Mouse (Mus musculus) embryonic facial prominence, embryonic 13.5 days (tissue): ENCODE measurements at regions not wholly inside any gene's neighbourhood (a gene's known extent, or its start where the extent isn't known, plus 50 kb on each side); places are given as distances from the start of the nearest gene placed in this dataset.
A peak's percentile ranks its signal among the peaks of the same experiment; 100 is the strongest.

Experiments
- ATAC-seq: fragments of 200-750 bp; cut with Nextera tagmentation; 2 replicates; pipeline ENCODE4 v1.8.0; 2017; ENCODE audit warnings: low read depth; ENCODE audit not compliant: insufficient number of reproducible peaks, insufficient read depth, low FRiP score, low TSS enrichment
- H3K27ac ChIP-seq: fragments of 300-500 bp; sonication (generic); 2 replicates; pipeline ENCODE4 v1.5.1; 2015; ENCODE audit warnings: moderate library complexity, mild to moderate bottlenecking, inconsistent platforms
- H3K27me3 ChIP-seq: fragments of 300-500 bp; sonication (generic); 2 replicates; pipeline ENCODE4 v1.6.1; 2015; ENCODE audit warnings: mild to moderate bottlenecking, inconsistent platforms
- H3K36me3 ChIP-seq: fragments of 300-500 bp; sonication (generic); 2 replicates; pipeline ENCODE4 v1.6.1; 2015; ENCODE audit warnings: mild to moderate bottlenecking, inconsistent platforms
- H3K4me1 ChIP-seq: fragments of 300-500 bp; sonication (generic); 2 replicates; pipeline ENCODE4 v1.6.1; 2015; ENCODE audit warnings: inconsistent platforms
- H3K4me2 ChIP-seq: fragments of 300-500 bp; sonication (generic); 2 replicates; pipeline ENCODE4 v1.6.1; 2015; ENCODE audit warnings: moderate library complexity, mild to moderate bottlenecking, inconsistent platforms
- H3K4me3 ChIP-seq: fragments of 300-500 bp; sonication (generic); 2 replicates; pipeline ENCODE4 v1.5.1; 2015; ENCODE audit warnings: mild to moderate bottlenecking, inconsistent platforms
- H3K9ac ChIP-seq: fragments of 300-500 bp; sonication (generic); 2 replicates; pipeline ENCODE4 v1.6.1; 2015; ENCODE audit warnings: mild to moderate bottlenecking, inconsistent platforms
- H3K9me3 ChIP-seq: fragments of 300-500 bp; sonication (generic); 2 replicates; pipeline ENCODE4 v1.6.1; 2016; ENCODE audit warnings: inconsistent platforms
- WGBS: fragments of 180-500 bp; shearing (Covaris S2); methylation state at CpG from one replicate; pipeline ENCODE4 v1.1.7; 2015; ENCODE audit warnings: mixed read lengths; 5-methylcytosine and 5-hydroxymethylcytosine counted together

- H3K36me3 ChIP-seq: no peaks in the 10 kb centered on the region
- H3K4me2 ChIP-seq: no peak overlapping the region
- H3K4me3 ChIP-seq: no peak overlapping the region
- H3K9me3 ChIP-seq: no peaks in the 10 kb centered on the region
- H3K9ac ChIP-seq: no peak overlapping the region
- 74% methylated on average over 3 of the region's 3 CpGs for WGBS
- no peak overlapping the region for H3K27ac ChIP-seq
- no peaks in the 10 kb centered on the region for H3K27me3 ChIP-seq
- H3K4me1 ChIP-seq: no peaks in the 10 kb centered on the region
- ATAC-seq: no peak
Observed at GRCm38 (mm10) chr1:52338704-52339103, 105.7 kb upstream of the Gls start.

GRCm38 (mm10) chr1:52338243-52338642 lies 105.2 kb upstream of the Gls start:
- no peaks in the 10 kb centered on the region for H3K36me3 ChIP-seq
- H3K4me2 ChIP-seq: no peak overlapping the region
- H3K9ac ChIP-seq: no peak overlapping the region
- 82% methylated on average over 6 of the region's 6 CpGs for WGBS
- no peaks in the 10 kb centered on the region for H3K9me3 ChIP-seq
- H3K4me1 ChIP-seq: no peaks in the 10 kb centered on the region
- no peaks in the 10 kb centered on the region for H3K27me3 ChIP-seq
- H3K4me3 ChIP-seq: no peak overlapping the region
- no peak overlapping the region for H3K27ac ChIP-seq
- ATAC-seq: no peak

- 90% methylated on average over 3 of the region's 3 CpGs for WGBS
Observed at GRCm38 (mm10) chr1:52336696-52337095, 103.7 kb upstream of the Gls start.

GRCm38 (mm10) chr1:52332013-52332412 lies 99.0 kb upstream of the Gls start:
- Histone ChIP-seq H3K9me3 (no peaks in the 10 kb centered on the region), H3K4me2 (peak overlapping the region; percentile 38), H3K4me3 (no peak overlapping the region), H3K9ac (no peak overlapping the region), H3K4me1 (peaks cover 4% of the 10 kb centered on the region), H3K36me3 (no peaks in the 10 kb centered on the region), H3K27ac (no peak overlapping the region; the same call in 1 of the 2 replicates), H3K27me3 (no peaks in the 10 kb centered on the region)
- WGBS: 42% methylated on average over 12 of the region's 12 CpGs
- no peak for ATAC-seq

More at GRCm38 (mm10) chr1:52336696-52337095, 103.7 kb upstream of the Gls start:
- H3K27me3 ChIP-seq: no peaks in the 10 kb centered on the region
- no peaks in the 10 kb centered on the region for H3K9me3 ChIP-seq
- no peaks in the 10 kb centered on the region for H3K36me3 ChIP-seq
- no peak for ATAC-seq
- no peak overlapping the region for H3K4me2 ChIP-seq
- H3K27ac ChIP-seq: no peak overlapping the region
- H3K4me1 ChIP-seq: no peaks in the 10 kb centered on the region
- no peak overlapping the region for H3K9ac ChIP-seq
- H3K4me3 ChIP-seq: no peak overlapping the region

DNA sequence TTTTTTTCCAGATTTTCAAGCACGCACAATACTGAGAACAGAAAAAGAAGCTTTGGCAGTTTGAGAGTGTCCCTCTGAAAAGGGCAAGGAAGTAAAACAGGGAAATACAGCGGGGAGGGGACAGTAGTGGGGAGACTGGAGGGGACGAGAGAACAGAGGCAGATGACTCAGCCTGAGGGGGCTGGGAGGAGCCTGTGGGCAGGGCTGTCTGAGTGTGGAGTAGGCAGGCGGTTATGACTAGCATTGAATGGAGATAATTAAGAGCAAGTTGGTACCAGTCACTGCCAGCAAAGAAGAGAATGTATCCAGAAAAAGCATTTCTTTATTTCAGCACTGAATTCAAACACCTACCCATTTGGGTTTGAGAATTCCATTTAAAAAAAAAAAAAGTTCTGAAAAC lies 98.4 kb upstream of the Gls start:
- Histone ChIP-seq H3K4me1 (peaks cover 4% of the 10 kb centered on the region), H3K27ac (no peak overlapping the region), H3K9me3 (no peaks in the 10 kb centered on the region), H3K27me3 (no peaks in the 10 kb centered on the region), H3K9ac (no peak overlapping the region), H3K36me3 (no peaks in the 10 kb centered on the region), H3K4me2 (peak overlapping the region; percentile 28), H3K4me3 (no peak overlapping the region)
- ATAC-seq: 0 out of 2 replicates have a peak, but pooled peaks have one; percentile 32
- WGBS: 37% methylated on average over 4 of the region's 4 CpGs

DNA sequence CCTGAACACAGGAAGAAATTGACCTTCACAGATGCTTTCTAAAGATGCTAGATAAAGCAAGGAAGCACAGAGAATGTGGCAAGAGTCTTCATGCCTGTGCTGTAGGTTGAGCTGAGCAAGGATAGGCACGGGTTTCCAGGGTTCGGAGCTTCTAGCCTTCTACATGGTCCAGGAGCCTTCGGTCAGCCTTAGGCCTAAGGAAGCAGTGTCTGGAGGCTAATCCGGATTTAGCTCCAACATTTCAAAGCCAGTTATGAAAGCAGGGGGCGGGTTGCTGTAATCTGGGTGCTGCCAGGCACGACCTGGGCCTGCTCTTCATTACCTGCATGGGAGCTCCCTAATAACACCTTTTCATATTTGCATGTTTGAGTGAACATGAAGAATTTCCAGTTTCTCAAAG lies 97.5 kb upstream of the Gls start:
- WGBS: 67% methylated on average over 6 of the region's 6 CpGs
- no peaks in the 10 kb centered on the region for H3K36me3 ChIP-seq

GRCm38 (mm10) chr1:52328507-52328906 lies 95.5 kb upstream of the Gls start:
- H3K27ac ChIP-seq: no peak overlapping the region
- peaks cover 4% of the 10 kb centered on the region for H3K4me1 ChIP-seq
- no peak for ATAC-seq
- H3K36me3 ChIP-seq: no peaks in the 10 kb centered on the region
- no peak overlapping the region for H3K9ac ChIP-seq
- H3K4me2 ChIP-seq: no peak overlapping the region
- H3K4me3 ChIP-seq: no peak overlapping the region
- no peaks in the 10 kb centered on the region for H3K27me3 ChIP-seq
- no peaks in the 10 kb centered on the region for H3K9me3 ChIP-seq

More for the DNA sequence above, 97.5 kb upstream of the Gls start:
- H3K4me1 ChIP-seq: peaks cover 4% of the 10 kb centered on the region
- H3K4me2 ChIP-seq: no peak overlapping the region
- ATAC-seq: no peak
- H3K4me3 ChIP-seq: no peak overlapping the region
- H3K27ac ChIP-seq: no peak overlapping the region
- H3K9ac ChIP-seq: no peak overlapping the region
- H3K27me3 ChIP-seq: no peaks in the 10 kb centered on the region
- H3K9me3 ChIP-seq: no peaks in the 10 kb centered on the region

- H3K9me3 ChIP-seq: no peaks in the 10 kb centered on the region
- no peak for ATAC-seq
- 90% methylated on average over 2 of the region's 2 CpGs for WGBS
- H3K4me2 ChIP-seq: no peak overlapping the region
- no peak overlapping the region for H3K4me3 ChIP-seq
- H3K4me1 ChIP-seq: no peaks in the 10 kb centered on the region
- H3K9ac ChIP-seq: no peak overlapping the region
- no peaks in the 10 kb centered on the region for H3K36me3 ChIP-seq
- no peaks in the 10 kb centered on the region for H3K27me3 ChIP-seq
- H3K27ac ChIP-seq: no peak overlapping the region
Observed at GRCm38 (mm10) chr1:52324356-52324755, 91.3 kb upstream of the Gls start.

DNA sequence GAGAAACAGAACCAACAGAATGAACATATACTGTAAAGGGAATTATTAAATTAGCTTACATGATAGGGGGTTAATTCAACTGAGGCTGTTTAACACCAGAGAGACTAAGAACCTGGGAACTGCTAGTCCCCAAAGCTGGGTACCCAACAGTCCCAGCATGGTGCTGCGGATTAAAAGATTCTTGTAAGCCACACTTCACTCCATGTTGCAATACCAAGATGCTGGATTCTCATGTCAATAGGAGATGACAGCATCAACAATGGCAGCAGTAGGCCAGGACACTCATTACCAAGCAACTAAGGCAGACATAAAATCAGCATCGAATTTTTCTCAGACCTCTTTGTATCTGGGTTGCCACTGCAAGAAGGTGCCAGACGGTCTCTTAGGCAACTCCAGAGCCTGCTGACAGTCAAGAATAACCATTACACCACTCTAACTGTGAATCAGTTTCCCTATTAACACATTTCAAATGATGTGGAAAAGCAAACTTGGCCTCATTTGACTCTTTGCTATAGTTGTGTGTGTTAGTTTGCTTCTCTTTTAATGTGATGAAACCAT lies 79.1 kb upstream of the Gls start:
- Histone ChIP-seq H3K36me3 (no peaks in the 10 kb centered on the region), H3K27ac (no peak overlapping the region), H3K4me1 (no peaks in the 10 kb centered on the region), H3K4me2 (no peak overlapping the region), H3K27me3 (no peaks in the 10 kb centered on the region), H3K9me3 (no peaks in the 10 kb centered on the region), H3K4me3 (no peak overlapping the region), H3K9ac (no peak overlapping the region)
- WGBS: 81% methylated on average over 3 of the region's 3 CpGs
- ATAC-seq: no peak

GRCm38 (mm10) chr1:52306892-52307291 lies 73.9 kb upstream of the Gls start:
- H3K27ac ChIP-seq: no peak overlapping the region
- no peak overlapping the region for H3K4me3 ChIP-seq
- no peak overlapping the region for H3K4me2 ChIP-seq
- H3K36me3 ChIP-seq: no peaks in the 10 kb centered on the region
- whole genome bisulfite sequencing: 60% methylated on average over 6 of the region's 6 CpGs
- no peak for ATAC-seq
- no peaks in the 10 kb centered on the region for H3K4me1 ChIP-seq
- no peaks in the 10 kb centered on the region for H3K27me3 ChIP-seq
- no peaks in the 10 kb centered on the region for H3K9me3 ChIP-seq
- no peak overlapping the region for H3K9ac ChIP-seq

DNA sequence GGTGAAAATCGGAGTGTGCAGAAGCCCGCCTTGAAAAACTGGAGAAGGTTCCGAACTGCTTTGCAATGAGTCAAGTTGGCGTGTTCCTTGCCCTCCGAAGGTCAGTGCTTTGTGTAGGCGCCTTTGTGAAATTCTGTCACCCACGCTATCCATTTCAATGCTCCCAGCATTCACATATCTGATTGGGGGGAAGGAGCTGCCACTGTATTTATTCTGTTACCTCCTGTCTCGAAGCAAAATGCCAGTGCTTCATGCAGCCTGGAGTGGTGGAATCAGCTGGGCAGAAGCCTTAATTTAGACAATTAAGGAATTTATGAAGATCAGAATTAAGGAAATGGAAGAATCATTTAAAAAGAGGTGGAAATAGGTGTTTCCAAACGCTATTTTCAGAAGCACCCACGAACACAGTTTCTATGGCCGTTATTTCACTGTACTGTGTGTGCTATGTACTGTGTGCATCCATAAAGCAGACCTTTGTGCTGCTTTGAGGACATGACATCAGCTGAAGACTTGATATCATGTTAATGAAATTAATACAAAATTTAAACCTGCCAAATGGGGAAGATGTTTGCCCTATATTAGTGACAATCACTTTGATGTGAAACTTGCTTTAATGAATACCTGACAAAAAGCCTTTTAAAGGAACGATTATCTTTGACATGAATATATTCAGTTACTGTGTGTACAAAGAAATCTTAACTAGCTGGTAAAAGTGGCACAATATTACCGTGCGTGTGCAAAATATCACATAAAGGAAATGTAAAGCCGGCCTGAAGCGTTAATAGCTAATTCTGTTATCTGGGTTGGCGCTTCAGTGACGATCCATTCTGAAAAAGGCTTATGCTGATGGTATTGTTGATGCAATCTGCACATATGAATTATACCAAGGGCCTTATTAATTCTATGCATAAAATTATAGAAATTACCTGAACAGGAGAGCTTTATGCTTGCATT lies 72.9 kb upstream of the Gls start:
- H3K9ac ChIP-seq: no peak overlapping the region
- 80% methylated on average over 18 of the region's 18 CpGs for WGBS
- H3K27ac ChIP-seq: no peak overlapping the region
- ATAC-seq: no peak
- no peaks in the 10 kb centered on the region for H3K4me1 ChIP-seq
- no peaks in the 10 kb centered on the region for H3K9me3 ChIP-seq
- no peak overlapping the region for H3K4me3 ChIP-seq
- H3K36me3 ChIP-seq: no peaks in the 10 kb centered on the region
- H3K4me2 ChIP-seq: no peak overlapping the region
- H3K27me3 ChIP-seq: no peaks in the 10 kb centered on the region

- no peak overlapping the region for H3K9ac ChIP-seq
- no peaks in the 10 kb centered on the region for H3K36me3 ChIP-seq
- no peaks in the 10 kb centered on the region for H3K9me3 ChIP-seq
- no peaks in the 10 kb centered on the region for H3K27me3 ChIP-seq
- H3K4me3 ChIP-seq: no peak overlapping the region
- H3K4me2 ChIP-seq: no peak overlapping the region
- H3K4me1 ChIP-seq: no peaks in the 10 kb centered on the region
- ATAC-seq: no peak
- 7% methylated on average over 6 of the region's 6 CpGs for WGBS
- H3K27ac ChIP-seq: no peak overlapping the region
Observed at GRCm38 (mm10) chr1:52302557-52302956, 69.5 kb upstream of the Gls start.
